ENCODE assay signal across 8 mouse cellular contexts in the genomic region with DNA sequence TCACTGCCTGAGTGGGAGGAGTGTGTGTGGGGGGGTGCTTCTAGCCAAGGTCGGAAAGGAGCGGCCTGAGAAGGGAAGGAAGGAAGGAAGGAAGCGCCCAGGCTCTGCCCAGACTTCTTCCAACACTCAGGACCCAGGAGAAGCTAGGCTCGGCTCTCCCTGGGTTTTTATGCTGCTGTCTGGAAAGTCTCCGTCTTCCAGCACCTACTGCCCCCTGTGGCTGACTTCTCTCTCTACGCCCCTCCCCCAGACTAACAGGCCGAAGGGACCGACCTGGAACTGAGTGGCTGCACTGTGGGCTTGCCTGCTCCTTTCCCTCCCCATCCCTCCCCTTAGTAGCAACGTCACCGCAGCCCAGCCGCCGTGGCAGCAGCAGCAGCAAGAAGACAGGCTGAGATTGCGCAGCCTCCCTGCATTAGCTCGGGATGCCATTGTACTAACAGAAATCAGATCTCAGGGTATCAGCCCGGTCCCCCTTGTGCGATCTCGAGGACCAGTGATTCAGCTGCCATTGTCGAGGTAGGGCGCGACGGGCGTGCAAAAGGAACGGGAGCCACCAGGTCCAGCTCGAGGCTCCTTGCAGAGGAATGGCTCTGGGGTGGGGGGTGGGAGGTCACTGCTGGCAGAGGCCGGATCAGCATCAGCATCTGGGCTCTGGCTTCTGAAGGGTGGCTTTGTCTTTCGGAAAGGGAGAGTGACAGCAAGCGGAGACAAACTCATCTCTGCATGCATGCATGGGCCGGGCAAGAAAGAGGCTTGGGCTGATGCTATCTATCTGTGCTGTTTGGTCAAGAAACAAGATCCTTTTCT. TPM values are rescaled to one million over a fixed set of nuclear protein-coding genes. Genes with fewer than 3 reads are reported as not detected.
DNase-seq lines count a peak whose midpoint lies in the region; ATAC-seq and TF ChIP-seq lines count a peak whose summit lies in the region.

No protein-coding gene starts in this region.

- WGBS in forebrain, embryonic 14.5 days, result 2% methylated on average over 28 of the region's 28 CpGs
- 2% methylated on average over 26 of the region's 28 CpGs for WGBS in heart, postnatal 0 days
- WGBS in liver, embryonic 15.5 days (ENCODE audit: insufficient replicate concordance), result 3% methylated on average over 28 of the region's 28 CpGs
- WGBS in olfactory bulb, adult 2 months, result 1% methylated on average over 28 of the region's 28 CpGs

- ATAC-seq in forebrain, embryonic 14.5 days, result peak; percentile 94
- ATAC-seq in heart, postnatal 0 days (ENCODE audit: insufficient read depth, low read depth), result peak; percentile 95
- peak; percentile 52; the same call in 1 of the 2 replicates for ATAC-seq in liver, embryonic 15.5 days (ENCODE audit: insufficient read depth)

- peak; percentile 70 for TF ChIP-seq CTCF in heart, postnatal 0 days (IDR thresholded peaks at IDR 0.05; ENCODE audit: low read depth)
- TF ChIP-seq CTCF in olfactory bulb, adult 2 months (IDR thresholded peaks at IDR 0.05; ENCODE audit: insufficient read depth, low read depth, low read length), result no peak

- peak; percentile 77 for TF ChIP-seq EP300 in heart, postnatal 0 days (IDR thresholded peaks at IDR 0.05; ENCODE audit: low read depth)

- peak overlapping the region; percentile 87 for H3K9ac ChIP-seq in forebrain, embryonic 14.5 days (ENCODE audit: low read length)
- peak overlapping the region; percentile 56 for H3K9ac ChIP-seq in heart, postnatal 0 days (replicated peaks; ENCODE audit: low read depth, low read length)
- H3K9ac ChIP-seq in liver, embryonic 15.5 days, result no peak overlapping the region

- TF ChIP-seq POLR2A in olfactory bulb, adult 2 months (IDR thresholded peaks at IDR 0.05; ENCODE audit: insufficient read depth, low read depth, low read length), result peak; percentile 46; the same call in 1 of the 2 replicates

- H3K27ac ChIP-seq in forebrain, embryonic 14.5 days (ENCODE audit: low read depth, low read length), result peak overlapping the region; percentile 93
- H3K27ac ChIP-seq in heart, postnatal 0 days (ENCODE audit: low read depth), result peak overlapping the region; percentile 87
- H3K27ac ChIP-seq in liver, embryonic 15.5 days (replicated peaks), result no peak overlapping the region
- peak overlapping the region; percentile 82 for H3K27ac ChIP-seq in olfactory bulb, adult 2 months (ENCODE audit: insufficient read depth, low read depth, low read length)

- no peaks in the 10 kb centered on the region for H3K27me3 ChIP-seq in forebrain, embryonic 14.5 days (replicated peaks; ENCODE audit: control insufficient read depth, insufficient read depth, low read length)
- no peaks in the 10 kb centered on the region for H3K27me3 ChIP-seq in heart, postnatal 0 days (ENCODE audit: control insufficient read depth, insufficient read depth, low read length)
- H3K27me3 ChIP-seq in liver, embryonic 15.5 days, result peaks cover 30% of the 10 kb centered on the region

- H3K4me1 ChIP-seq in forebrain, embryonic 14.5 days (ENCODE audit: control insufficient read depth, insufficient read depth, low read length), result peaks cover 18% of the 10 kb centered on the region
- H3K4me1 ChIP-seq in heart, postnatal 0 days (ENCODE audit: control insufficient read depth, insufficient read depth), result peaks cover 26% of the 10 kb centered on the region
- H3K4me1 ChIP-seq in liver, embryonic 15.5 days (replicated peaks), result no peaks in the 10 kb centered on the region
- peaks cover 33% of the 10 kb centered on the region for H3K4me1 ChIP-seq in olfactory bulb, adult 2 months (ENCODE audit: control insufficient read depth, insufficient read depth, low read length)

- peak overlapping the region; percentile 69 for H3K4me2 ChIP-seq in forebrain, embryonic 14.5 days (ENCODE audit: low read length)
- H3K4me2 ChIP-seq in heart, postnatal 0 days (ENCODE audit: low read depth, low read length), result peak overlapping the region; percentile 62
- H3K4me2 ChIP-seq in liver, embryonic 15.5 days, result peak overlapping the region; percentile 35

- peak; percentile 31 to 74 for DNase-seq in urinary bladder, adult 18-20 months (ENCODE audit: low spot score in 2 of 2)
- no peak for DNase-seq in urinary bladder, postnatal 10 days (ENCODE audit: low spot score)
- DNase-seq in forebrain, embryonic 14.5 days (ENCODE audit: low spot score), result peak; percentile 92
- DNase-seq in heart, postnatal 0 days (ENCODE audit: low spot score), result peak; percentile 98
- peak; percentile 84 to 94 for DNase-seq in kidney, postnatal 25 days
- no peak for DNase-seq in thymus, postnatal 14 days

- peak overlapping the region; percentile 58 for H3K4me3 ChIP-seq in forebrain, embryonic 14.5 days (ENCODE audit: low read depth, low read length)
- H3K4me3 ChIP-seq in heart, postnatal 0 days (ENCODE audit: low read depth, low read length), result peak overlapping the region; percentile 44
- peak overlapping the region; percentile 20; the same call in 1 of the 2 replicates for H3K4me3 ChIP-seq in liver, embryonic 15.5 days (replicated peaks)
- peak overlapping the region; percentile 56 for H3K4me3 ChIP-seq in olfactory bulb, adult 2 months (ENCODE audit: insufficient read depth, low read depth, low read length)

- H3K9me3 ChIP-seq in forebrain, embryonic 14.5 days (replicated peaks; ENCODE audit: control insufficient read depth, low read length), result no peaks in the 10 kb centered on the region
- no peaks in the 10 kb centered on the region for H3K9me3 ChIP-seq in heart, postnatal 0 days (replicated peaks; ENCODE audit: control insufficient read depth, low read length)
- no peaks in the 10 kb centered on the region for H3K9me3 ChIP-seq in liver, embryonic 15.5 days (replicated peaks)

- 0 out of 2 replicates have a peak, but pooled peaks cover 3% of the 10 kb centered on the region for H3K36me3 ChIP-seq in forebrain, embryonic 14.5 days (ENCODE audit: control insufficient read depth, insufficient read depth, low read length)
- no peaks in the 10 kb centered on the region for H3K36me3 ChIP-seq in heart, postnatal 0 days (replicated peaks; ENCODE audit: control insufficient read depth, insufficient read depth, low read length)
- no peaks in the 10 kb centered on the region for H3K36me3 ChIP-seq in liver, embryonic 15.5 days (replicated peaks)

RNA-seq across cellular contexts. Expression of gene Fam166b, which starts 22.6 kb away (rescaled TPM):
- 0.29 and 0.73 TPM in 2 replicates for polyA plus RNA-seq in forebrain, embryonic 14.5 days (2014; fragmentation: Nextera tagmentation; extraction: Ambion mirVana)
- not detected in 2 replicates for total RNA-seq in heart, postnatal 0 days (2014; rRNA removed; ENCODE audit: low replicate concordance)
- 0.14 and 0.25 TPM in 2 replicates for polyA plus RNA-seq in heart, postnatal 0 days (2015; fragmentation: Nextera tagmentation; extraction: Ambion mirVana)
- polyA plus RNA-seq in liver, embryonic 15.5 days (2015; fragmentation: Nextera tagmentation; extraction: Ambion mirVana), result not detected in 2 replicates
- polyA plus RNA-seq in olfactory bulb, adult 2 months (2012; ENCODE audit: insufficient read depth, insufficient read length, low replicate concordance, missing spikeins), result not detected in 2 replicates

RNA-seq across cellular contexts. Expression of gene Rusc2, which starts 24.6 kb away (rescaled TPM):
- 47.8 and 58.4 TPM in 2 replicates for polyA plus RNA-seq in forebrain, embryonic 14.5 days (2014; fragmentation: Nextera tagmentation; extraction: Ambion mirVana)
- 32.2 and 34.9 TPM in 2 replicates for total RNA-seq in heart, postnatal 0 days (2014; rRNA removed; ENCODE audit: low replicate concordance)
- 7.2 and 8.0 TPM in 2 replicates for polyA plus RNA-seq in heart, postnatal 0 days (2015; fragmentation: Nextera tagmentation; extraction: Ambion mirVana)
- polyA plus RNA-seq in liver, embryonic 15.5 days (2015; fragmentation: Nextera tagmentation; extraction: Ambion mirVana), result 1.4 and 2.8 TPM in 2 replicates
- polyA plus RNA-seq in olfactory bulb, adult 2 months (2012; ENCODE audit: insufficient read depth, insufficient read length, low replicate concordance, missing spikeins), result not detected in 2 replicates

RNA-seq across cellular contexts. Expression of gene Tesk1, which starts 35.4 kb away (rescaled TPM):
- 10.2 and 12.1 TPM in 2 replicates for polyA plus RNA-seq in forebrain, embryonic 14.5 days (2014; fragmentation: Nextera tagmentation; extraction: Ambion mirVana)
- 51.3 and 55.5 TPM in 2 replicates for total RNA-seq in heart, postnatal 0 days (2014; rRNA removed; ENCODE audit: low replicate concordance)
- polyA plus RNA-seq in heart, postnatal 0 days (2015; fragmentation: Nextera tagmentation; extraction: Ambion mirVana), result 3.9 and 5.1 TPM in 2 replicates
- polyA plus RNA-seq in liver, embryonic 15.5 days (2015; fragmentation: Nextera tagmentation; extraction: Ambion mirVana), result 1.0 and 1.2 TPM in 2 replicates
- polyA plus RNA-seq in olfactory bulb, adult 2 months (2012; ENCODE audit: insufficient read depth, insufficient read length, low replicate concordance, missing spikeins), result not detected in 2 replicates

RNA-seq across cellular contexts. Expression of gene Cd72, which starts 48.1 kb away (rescaled TPM):
- polyA plus RNA-seq in forebrain, embryonic 14.5 days (2014; fragmentation: Nextera tagmentation; extraction: Ambion mirVana), result 6.7 and 8.8 TPM in 2 replicates
- 0.08 and 0.81 TPM in 2 replicates for total RNA-seq in heart, postnatal 0 days (2014; rRNA removed; ENCODE audit: low replicate concordance)
- polyA plus RNA-seq in heart, postnatal 0 days (2015; fragmentation: Nextera tagmentation; extraction: Ambion mirVana), result 3.4 TPM in 2 replicates
- 0.94 and 1.4 TPM in 2 replicates for polyA plus RNA-seq in liver, embryonic 15.5 days (2015; fragmentation: Nextera tagmentation; extraction: Ambion mirVana)
- polyA plus RNA-seq in olfactory bulb, adult 2 months (2012; ENCODE audit: insufficient read depth, insufficient read length, low replicate concordance, missing spikeins), result not detected in 2 replicates

Comparison
In these comparisons a context has a peak if more than half of its experiments do, and no peak if none do; other contexts are left out.
1. DNase-seq: peak in urinary bladder, adult 18-20 months (2 of 2), forebrain, embryonic 14.5 days (single experiment), heart, postnatal 0 days (single experiment) and kidney, postnatal 25 days (2 of 2); none in urinary bladder, postnatal 10 days (single experiment) and thymus, postnatal 14 days (single experiment).
2. Peak in every context shown above with its lines, with median percentiles within 50 percentile points of each other: ATAC-seq, H3K4me2 ChIP-seq and H3K4me3 ChIP-seq.